Mouse (Mus musculus) MEL (cell line): ENCODE data around the gene Fam129a.

Source experiments
- CTCF ChIP-seq, 3 experiments: IDR thresholded peaks in 2 of 3; conservative IDR thresholded peaks in 1 of 3; 2 replicates each; pipeline ENCODE4 v1.5.1; 2011 to 2012; ENCODE audit warnings: low read length in 3 of 3, low read depth in 2 of 3, mild to moderate bottlenecking in 2 of 3, improper control_type of control experiment in 1 of 3, inconsistent platforms in 1 of 3, mixed read lengths in 1 of 3, moderate library complexity in 1 of 3; ENCODE audit not compliant: control insufficient read depth in 1 of 3, insufficient read depth in 1 of 3, poor library complexity in 1 of 3, severe bottlenecking in 1 of 3
- GABPA ChIP-seq: IDR thresholded peaks from 2 replicates; pipeline ENCODE4 v1.6.1; 2012; ENCODE audit warnings: low read depth, mild to moderate bottlenecking, inconsistent platforms, low read length, improper control_type of control experiment, moderate library complexity
- POLR2AphosphoS2 ChIP-seq: IDR thresholded peaks from 2 replicates; pipeline ENCODE4 v1.6.1; 2011; ENCODE audit warnings: low read length, improper control_type of control experiment
- POLR2AphosphoS5 ChIP-seq: IDR thresholded peaks from 2 replicates; pipeline ENCODE4 v1.6.1; 2012; ENCODE audit warnings: low read depth, borderline replicate concordance, mild to moderate bottlenecking, inconsistent platforms, low read length, moderate library complexity, mixed read lengths
- TAL1 ChIP-seq: IDR thresholded peaks from 2 replicates; pipeline ENCODE4 v1.6.1; 2012; ENCODE audit warnings: mild to moderate bottlenecking, inconsistent platforms, low read length, moderate library complexity, mixed read lengths

DNA sequence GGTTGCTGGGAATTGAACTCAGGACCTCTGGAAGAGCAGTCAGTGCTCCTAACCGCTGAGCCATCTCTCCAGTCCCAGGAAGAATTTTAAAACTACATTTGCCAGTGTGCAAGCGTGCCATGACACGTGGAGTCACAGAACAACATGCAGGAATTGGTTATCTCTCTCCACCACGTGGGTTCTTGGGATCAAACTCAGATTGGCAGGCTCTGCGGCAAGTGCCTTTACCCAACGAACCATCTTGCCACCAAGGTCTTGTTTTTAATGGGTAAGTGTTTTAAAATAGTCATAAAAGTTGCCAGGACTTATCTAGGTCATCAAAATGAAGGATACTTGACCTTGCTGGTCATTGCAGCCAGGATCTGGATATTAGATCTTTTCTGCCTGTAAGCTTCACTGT is 187.3 kb downstream of the Fam129a start:
- TF ChIP-seq CTCF (IDR thresholded peaks at IDR 0.05 in 2 of 3, conservative IDR thresholded peaks at IDR 0.05 in 1 of 3; ENCODE audit: control insufficient read depth in 1 of 3, insufficient read depth in 1 of 3, low read depth in 2 of 3, low read length in 3 of 3, poor library complexity in 1 of 3, severe bottlenecking in 1 of 3): no peak
- no peak for TF ChIP-seq GABPA
- no peak for TF ChIP-seq POLR2AphosphoS2
- no peak for TF ChIP-seq POLR2AphosphoS5
- no peak for TF ChIP-seq TAL1
